Mouse (Mus musculus): ENCODE measurements around the gene Enpp1. TPM values are rescaled to one million over a fixed set of nuclear protein-coding genes. Genes with fewer than 3 reads are reported as not detected.

Gene Enpp1
- polyA plus RNA-seq, 1 experiment from 2014 or later, result 5.0 TPM

DNA sequence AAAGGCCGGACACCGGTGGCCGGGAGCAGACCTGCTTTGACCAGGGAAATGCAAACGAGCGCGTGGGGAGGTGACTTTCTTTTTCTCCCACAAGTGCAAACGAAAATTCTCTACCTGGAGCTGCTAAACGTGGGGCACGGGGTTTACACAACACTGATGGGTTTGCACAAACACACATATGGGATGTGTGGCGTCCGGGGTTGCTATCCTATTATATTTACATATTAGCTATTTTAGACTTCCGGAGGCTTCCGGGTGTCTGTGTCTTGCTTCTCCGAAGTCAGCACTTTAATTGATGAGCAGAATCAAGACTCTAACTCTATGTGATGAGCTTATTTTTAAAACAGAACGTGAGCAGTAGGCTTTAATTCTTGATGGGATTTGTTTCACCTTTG is 405 bp upstream of the Enpp1 start:
- Histone ChIP-seq H3K4me1 (ENCODE audit: insufficient read depth, low read length) (peaks cover 12% of the 10 kb centered on the region), H3K27me3 (ENCODE audit: insufficient read depth, low read length) (0 out of 2 replicates have a peak, but pooled peaks cover 2% of the 10 kb centered on the region), H3K4me2 (replicated peaks; ENCODE audit: low read depth, low read length) (peak overlapping the region; percentile 94), H3K27ac (ENCODE audit: low read length) (no peak overlapping the region), H3K4me3 (ENCODE audit: low read length) (peak overlapping the region; percentile 81), H3K9me3 (ENCODE audit: low read length) (no peaks in the 10 kb centered on the region), H3K36me3 (ENCODE audit: insufficient read depth, low read length) (no peaks in the 10 kb centered on the region), H3K9ac (replicated peaks; ENCODE audit: low read length) (peak overlapping the region; percentile 73)
- 10% methylated on average over 15 of the region's 15 CpGs for WGBS
- no peak for ATAC-seq (ENCODE audit: low FRiP score, low TSS enrichment)

GRCm38 (mm10) chr10:24711071-24711470 is 888 bp downstream of the Enpp1 start:
- Histone ChIP-seq H3K4me3 (ENCODE audit: low read length) (peak overlapping the region; percentile 81), H3K36me3 (ENCODE audit: insufficient read depth, low read length) (no peaks in the 10 kb centered on the region), H3K9ac (replicated peaks; ENCODE audit: low read length) (peak overlapping the region; percentile 73), H3K27me3 (ENCODE audit: insufficient read depth, low read length) (0 out of 2 replicates have a peak, but pooled peaks cover 2% of the 10 kb centered on the region), H3K27ac (ENCODE audit: low read length) (no peak overlapping the region), H3K9me3 (ENCODE audit: low read length) (no peaks in the 10 kb centered on the region), H3K4me2 (replicated peaks; ENCODE audit: low read depth, low read length) (peak overlapping the region; percentile 94), H3K4me1 (ENCODE audit: insufficient read depth, low read length) (peaks cover 12% of the 10 kb centered on the region)
- WGBS, result 19% methylated on average over 10 of the region's 10 CpGs
- ATAC-seq (ENCODE audit: low FRiP score, low TSS enrichment), result no peak

DNA sequence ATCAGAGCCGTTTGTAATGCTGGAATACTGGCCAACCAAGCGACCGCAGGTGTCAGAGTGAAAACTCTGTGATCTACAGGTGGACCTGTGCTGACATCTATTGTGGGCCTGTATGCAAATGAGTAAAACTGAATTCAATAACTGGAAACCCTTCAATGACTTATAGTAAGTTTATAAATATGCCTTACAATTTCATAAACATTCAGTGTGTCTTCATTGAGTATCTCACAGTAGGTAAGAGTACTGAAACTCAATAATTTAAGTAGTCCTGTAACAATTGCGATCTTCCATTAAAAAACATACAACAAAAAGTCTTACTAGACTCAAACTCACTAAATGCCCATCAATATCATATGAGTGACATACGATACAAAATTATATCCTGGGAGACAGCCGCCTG is 1.6 kb downstream of the Enpp1 start:
- no peak overlapping the region for H3K4me2 ChIP-seq (replicated peaks; ENCODE audit: low read depth, low read length)
- H3K4me3 ChIP-seq (ENCODE audit: low read length), result no peak overlapping the region
- no peak overlapping the region for H3K27ac ChIP-seq (ENCODE audit: low read length)
- 0 out of 2 replicates have a peak, but pooled peaks cover 2% of the 10 kb centered on the region for H3K27me3 ChIP-seq (ENCODE audit: insufficient read depth, low read length)
- H3K9ac ChIP-seq (replicated peaks; ENCODE audit: low read length), result no peak overlapping the region
- H3K4me1 ChIP-seq (ENCODE audit: insufficient read depth, low read length), result peaks cover 12% of the 10 kb centered on the region
- H3K9me3 ChIP-seq (ENCODE audit: low read length), result no peaks in the 10 kb centered on the region
- 93% methylated on average over 6 of the region's 6 CpGs for WGBS
- H3K36me3 ChIP-seq (ENCODE audit: insufficient read depth, low read length), result no peaks in the 10 kb centered on the region
- no peak for ATAC-seq (ENCODE audit: low FRiP score, low TSS enrichment)

GRCm38 (mm10) chr10:24707745-24708144 is 4.2 kb downstream of the Enpp1 start:
- H3K9me3 ChIP-seq (ENCODE audit: low read length), result no peaks in the 10 kb centered on the region
- H3K27ac ChIP-seq (ENCODE audit: low read length), result no peak overlapping the region
- H3K4me3 ChIP-seq (ENCODE audit: low read length), result no peak overlapping the region
- 86% methylated on average over 6 of the region's 6 CpGs for WGBS
- no peak for ATAC-seq (ENCODE audit: low FRiP score, low TSS enrichment)
- H3K9ac ChIP-seq (replicated peaks; ENCODE audit: low read length), result no peak overlapping the region
- 0 out of 2 replicates have a peak, but pooled peaks cover 2% of the 10 kb centered on the region for H3K27me3 ChIP-seq (ENCODE audit: insufficient read depth, low read length)
- H3K4me1 ChIP-seq (ENCODE audit: insufficient read depth, low read length), result peaks cover 12% of the 10 kb centered on the region
- H3K36me3 ChIP-seq (ENCODE audit: insufficient read depth, low read length), result no peaks in the 10 kb centered on the region
- H3K4me2 ChIP-seq (replicated peaks; ENCODE audit: low read depth, low read length), result no peak overlapping the region

- no peaks in the 10 kb centered on the region for H3K36me3 ChIP-seq (ENCODE audit: insufficient read depth, low read length)
- H3K9ac ChIP-seq (replicated peaks; ENCODE audit: low read length), result no peak overlapping the region
- H3K4me2 ChIP-seq (replicated peaks; ENCODE audit: low read depth, low read length), result no peak overlapping the region
- peaks cover 8% of the 10 kb centered on the region; the same call in 1 of the 2 replicates for H3K4me1 ChIP-seq (ENCODE audit: insufficient read depth, low read length)
- H3K9me3 ChIP-seq (ENCODE audit: low read length), result no peaks in the 10 kb centered on the region
- H3K4me3 ChIP-seq (ENCODE audit: low read length), result no peak overlapping the region
- 0 out of 2 replicates have a peak, but pooled peaks cover 2% of the 10 kb centered on the region for H3K27me3 ChIP-seq (ENCODE audit: insufficient read depth, low read length)
- no peak overlapping the region for H3K27ac ChIP-seq (ENCODE audit: low read length)
- WGBS, result 54% methylated on average over 2 of the region's 2 CpGs
- no peak for ATAC-seq (ENCODE audit: low FRiP score, low TSS enrichment)
These were observed 5.4 kb downstream of the Enpp1 start for GRCm38 (mm10) chr10:24706431-24707140.

- Histone ChIP-seq H3K36me3 (ENCODE audit: insufficient read depth, low read length) (no peaks in the 10 kb centered on the region), H3K27me3 (ENCODE audit: insufficient read depth, low read length) (no peaks in the 10 kb centered on the region), H3K4me2 (replicated peaks; ENCODE audit: low read depth, low read length) (no peak overlapping the region), H3K9ac (replicated peaks; ENCODE audit: low read length) (no peak overlapping the region), H3K9me3 (ENCODE audit: low read length) (no peaks in the 10 kb centered on the region), H3K4me1 (ENCODE audit: insufficient read depth, low read length) (no peaks in the 10 kb centered on the region; the same call in 1 of the 2 replicates), H3K4me3 (ENCODE audit: low read length) (no peak overlapping the region), H3K27ac (ENCODE audit: low read length) (no peak overlapping the region)
- ATAC-seq (ENCODE audit: low FRiP score, low TSS enrichment), result no peak
- 68% methylated on average over 2 of the region's 2 CpGs for WGBS
These were observed 9.3 kb downstream of the Enpp1 start for GRCm38 (mm10) chr10:24702698-24703097.

DNA sequence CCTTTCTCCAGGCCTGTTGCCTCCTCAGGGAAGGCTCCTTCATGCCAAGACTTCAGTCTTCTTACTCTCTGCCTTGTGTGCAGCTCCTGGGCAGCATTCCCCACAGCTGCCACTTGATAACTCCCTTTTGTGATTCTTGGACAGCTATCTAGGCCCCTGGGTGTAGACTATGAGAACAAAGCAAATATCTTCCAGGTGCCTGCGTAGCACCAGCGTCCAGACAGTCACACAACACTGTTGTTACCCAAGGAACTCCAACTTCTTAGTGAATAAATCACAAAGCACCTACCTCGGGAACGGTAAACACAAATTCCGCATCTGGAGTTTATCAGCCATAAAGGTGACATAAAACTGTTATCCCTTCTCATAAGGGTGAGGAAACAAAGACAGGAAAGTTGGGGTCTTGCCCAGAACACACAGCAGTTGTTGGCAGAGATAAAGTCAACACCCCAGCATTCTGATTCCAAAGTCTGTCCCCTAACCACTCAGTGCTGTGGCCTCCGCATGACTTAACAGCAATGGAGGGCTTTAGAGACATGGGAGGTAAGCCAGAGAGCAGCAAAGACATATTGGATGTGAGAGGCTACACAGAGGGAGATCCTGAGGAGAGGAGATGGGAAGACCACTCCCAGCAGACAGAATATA is 13.7 kb downstream of the Enpp1 start:
- Histone ChIP-seq H3K4me3 (ENCODE audit: low read length) (no peak overlapping the region), H3K9me3 (ENCODE audit: low read length) (no peaks in the 10 kb centered on the region), H3K36me3 (ENCODE audit: insufficient read depth, low read length) (no peaks in the 10 kb centered on the region), H3K27ac (ENCODE audit: low read length) (no peak overlapping the region), H3K4me1 (ENCODE audit: insufficient read depth, low read length) (no peaks in the 10 kb centered on the region), H3K27me3 (ENCODE audit: insufficient read depth, low read length) (no peaks in the 10 kb centered on the region), H3K4me2 (replicated peaks; ENCODE audit: low read depth, low read length) (no peak overlapping the region), H3K9ac (replicated peaks; ENCODE audit: low read length) (no peak overlapping the region)
- no peak for ATAC-seq (ENCODE audit: low FRiP score, low TSS enrichment)
- 45% methylated on average over 6 of the region's 6 CpGs for WGBS

- no peak for ATAC-seq (ENCODE audit: low FRiP score, low TSS enrichment)
- Histone ChIP-seq H3K9ac (replicated peaks; ENCODE audit: low read length) (no peak overlapping the region), H3K27me3 (ENCODE audit: insufficient read depth, low read length) (no peaks in the 10 kb centered on the region), H3K4me3 (ENCODE audit: low read length) (no peak overlapping the region), H3K4me1 (ENCODE audit: insufficient read depth, low read length) (no peaks in the 10 kb centered on the region), H3K9me3 (ENCODE audit: low read length) (no peaks in the 10 kb centered on the region), H3K27ac (ENCODE audit: low read length) (no peak overlapping the region), H3K4me2 (replicated peaks; ENCODE audit: low read depth, low read length) (no peak overlapping the region), H3K36me3 (ENCODE audit: insufficient read depth, low read length) (no peaks in the 10 kb centered on the region)
- 69% methylated on average over 3 of the region's 3 CpGs for WGBS
These were observed 15.2 kb downstream of the Enpp1 start for GRCm38 (mm10) chr10:24696761-24697160.

DNA sequence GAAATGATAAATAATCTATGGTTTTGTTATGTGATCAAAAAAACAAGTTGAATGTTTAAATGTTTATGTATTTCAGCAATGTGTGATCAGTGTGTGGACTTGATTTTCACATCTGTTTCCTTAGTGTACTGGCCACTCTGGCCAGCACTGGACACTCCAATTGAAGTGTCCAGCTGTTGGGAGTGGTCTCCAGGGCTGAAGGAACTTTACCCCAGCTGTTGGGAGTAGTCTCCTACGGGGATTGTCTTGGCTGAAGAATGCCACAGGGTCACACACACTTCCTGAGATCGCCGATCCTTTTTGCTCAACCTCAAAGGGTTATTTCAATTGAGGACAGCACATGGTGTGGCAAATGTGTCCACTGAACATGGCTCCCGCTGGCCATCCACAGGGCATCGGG is 16.2 kb downstream of the Enpp1 start:
- H3K4me1 ChIP-seq (ENCODE audit: insufficient read depth, low read length), result no peaks in the 10 kb centered on the region
- no peak overlapping the region for H3K27ac ChIP-seq (ENCODE audit: low read length)
- 60% methylated on average over 5 of the region's 5 CpGs for WGBS
- no peak overlapping the region for H3K9ac ChIP-seq (replicated peaks; ENCODE audit: low read length)
- no peak for ATAC-seq (ENCODE audit: low FRiP score, low TSS enrichment)
- H3K4me3 ChIP-seq (ENCODE audit: low read length), result no peak overlapping the region
- H3K36me3 ChIP-seq (ENCODE audit: insufficient read depth, low read length), result no peaks in the 10 kb centered on the region
- no peaks in the 10 kb centered on the region for H3K27me3 ChIP-seq (ENCODE audit: insufficient read depth, low read length)
- no peaks in the 10 kb centered on the region for H3K9me3 ChIP-seq (ENCODE audit: low read length)
- no peak overlapping the region for H3K4me2 ChIP-seq (replicated peaks; ENCODE audit: low read depth, low read length)

GRCm38 (mm10) chr10:24682518-24683104 is 29.3 kb downstream of the Enpp1 start:
- Histone ChIP-seq H3K9ac (replicated peaks; ENCODE audit: low read length) (no peak overlapping the region), H3K4me1 (ENCODE audit: insufficient read depth, low read length) (no peaks in the 10 kb centered on the region), H3K36me3 (ENCODE audit: insufficient read depth, low read length) (0 out of 2 replicates have a peak, but pooled peaks cover 4% of the 10 kb centered on the region), H3K9me3 (ENCODE audit: low read length) (0 out of 2 replicates have a peak, but pooled peaks cover 6% of the 10 kb centered on the region), H3K27me3 (ENCODE audit: insufficient read depth, low read length) (no peaks in the 10 kb centered on the region), H3K4me3 (ENCODE audit: low read length) (no peak overlapping the region), H3K27ac (ENCODE audit: low read length) (no peak overlapping the region), H3K4me2 (replicated peaks; ENCODE audit: low read depth, low read length) (no peak overlapping the region)
- ATAC-seq (ENCODE audit: low FRiP score, low TSS enrichment), result no peak
- 73% methylated on average over 7 of the region's 7 CpGs for WGBS
